ENCODE assay signal across 14 mouse cellular contexts in the genomic region with DNA sequence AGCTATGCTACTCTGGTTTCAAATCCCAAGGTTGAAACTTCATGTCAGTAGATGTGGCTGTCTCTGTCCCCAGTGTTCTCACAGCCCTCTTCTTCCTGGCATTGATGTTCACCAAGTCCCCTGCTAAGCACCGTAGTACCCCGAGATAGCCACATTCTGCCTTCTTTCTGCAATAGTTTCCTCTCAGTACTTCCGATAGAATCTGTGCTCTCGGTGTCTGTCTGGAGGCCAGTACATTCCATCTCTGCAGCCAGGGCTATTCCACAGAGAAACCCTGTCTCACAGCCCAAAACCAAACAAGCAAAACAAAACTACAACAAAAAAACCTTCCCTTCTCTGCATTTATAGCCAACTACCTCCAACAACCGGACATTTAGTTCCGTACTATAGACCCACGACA. TPM values are rescaled to one million over a fixed set of nuclear protein-coding genes. Genes with fewer than 3 reads are reported as not detected.
DNase-seq lines count a peak whose midpoint lies in the region; ATAC-seq lines count a peak whose summit lies in the region.
"Had no signal": no experiment of that assay in that cellular context is flagged by ENCODE, and none has a peak within 500 bp of the region (broad histone marks: within the 10 kb centered on the region; RNA-seq: fewer than 3 reads in every experiment).

No protein-coding gene starts in this region.

- peaks cover 9% of the 10 kb centered on the region for H3K4me1 ChIP-seq in hindbrain, embryonic 10.5 days (replicated peaks)
- no peaks in the 10 kb centered on the region for H3K4me1 ChIP-seq in hindbrain, embryonic 11.5 days (replicated peaks; ENCODE audit: control insufficient read depth, insufficient read depth, low read length)
- peaks cover 8% of the 10 kb centered on the region; the same call in 1 of the 2 replicates for H3K4me1 ChIP-seq in limb, embryonic 13.5 days

- H3K4me3 ChIP-seq in hindbrain, embryonic 10.5 days = peak overlapping the region; percentile 13; the same call in 1 of the 2 replicates
- H3K4me3 ChIP-seq in hindbrain, embryonic 11.5 days (ENCODE audit: low read depth, low read length) = no peak overlapping the region
- no peak overlapping the region for H3K4me3 ChIP-seq in limb, embryonic 13.5 days

- 56% methylated on average over 7 of the region's 7 CpGs for WGBS in hindbrain, embryonic 10.5 days
- WGBS in hindbrain, embryonic 11.5 days = 70% methylated on average over 7 of the region's 7 CpGs
- 62% methylated on average over 7 of the region's 7 CpGs for WGBS in limb, embryonic 13.5 days

- H3K9ac ChIP-seq in hindbrain, embryonic 11.5 days (ENCODE audit: low read depth, low read length) = no peak overlapping the region
- H3K9ac ChIP-seq in limb, embryonic 13.5 days = no peak overlapping the region; the same call in 1 of the 2 replicates

- H3K27me3 ChIP-seq in hindbrain, embryonic 10.5 days (ENCODE audit: insufficient read depth, poor library complexity, severe bottlenecking) = peaks cover 8% of the 10 kb centered on the region; the same call in 1 of the 2 replicates
- H3K27me3 ChIP-seq in hindbrain, embryonic 11.5 days (ENCODE audit: control insufficient read depth, insufficient read depth, low read length) = no peaks in the 10 kb centered on the region
- H3K27me3 ChIP-seq in limb, embryonic 13.5 days = no peaks in the 10 kb centered on the region

- no peak for ATAC-seq in hindbrain, embryonic 11.5 days (ENCODE audit: low FRiP score)
- no peak for ATAC-seq in limb, embryonic 13.5 days (ENCODE audit: low FRiP score, low read depth)

- no peaks in the 10 kb centered on the region for H3K36me3 ChIP-seq in hindbrain, embryonic 10.5 days
- H3K36me3 ChIP-seq in hindbrain, embryonic 11.5 days (ENCODE audit: control insufficient read depth, insufficient read depth, low read length) = no peaks in the 10 kb centered on the region
- H3K36me3 ChIP-seq in limb, embryonic 13.5 days = no peaks in the 10 kb centered on the region
- H3K36me3 ChIP-seq: G1E had no signal

- H3K4me2 ChIP-seq in hindbrain, embryonic 11.5 days (replicated peaks; ENCODE audit: low read depth, low read length) = no peak overlapping the region
- peak overlapping the region; percentile 86 for H3K4me2 ChIP-seq in limb, embryonic 13.5 days (replicated peaks)

- no peak overlapping the region for H3K27ac ChIP-seq in hindbrain, embryonic 10.5 days
- no peak overlapping the region for H3K27ac ChIP-seq in hindbrain, embryonic 11.5 days (ENCODE audit: low read depth, low read length)
- no peak overlapping the region for H3K27ac ChIP-seq in limb, embryonic 13.5 days

- no peak for DNase-seq in hindbrain, embryonic 10.5 days (ENCODE audit: low spot score)
- DNase-seq in hindbrain, embryonic 11.5 days (ENCODE audit: low spot score) = no peak
- peak; percentile 32 for DNase-seq in testis, postnatal 10 days (ENCODE audit: low spot score)
- DNase-seq in testis, postnatal 14 days (ENCODE audit: low spot score) = no peak
- no peak for DNase-seq in urinary bladder, adult 18-20 months (ENCODE audit: low spot score in 2 of 2)
- DNase-seq in urinary bladder, postnatal 4 days (ENCODE audit: low spot score in 2 of 2) = no peak
- DNase-seq in left cerebral cortex, adult 11 months (ENCODE audit: low spot score) = no peak
- DNase-seq: adrenal gland, postnatal 14 days; cerebellum, adult 11-12 months; lung, adult 18-20 months; thymus, postnatal 36 days had no signal

- H3K9me3 ChIP-seq in hindbrain, embryonic 10.5 days = no peaks in the 10 kb centered on the region
- no peaks in the 10 kb centered on the region for H3K9me3 ChIP-seq in hindbrain, embryonic 11.5 days (ENCODE audit: control insufficient read depth, low read length)
- no peaks in the 10 kb centered on the region for H3K9me3 ChIP-seq in limb, embryonic 13.5 days
- H3K9me3 ChIP-seq: G1E had no signal

RNA-seq across cellular contexts. Expression of a gene that starts 28.8 kb away (rescaled TPM):
- polyA plus RNA-seq in hindbrain, embryonic 10.5 days (2016; fragmentation: Nextera tagmentation; extraction: Ambion mirVana) = 0.89 and 2.2 TPM in 2 replicates
- 1.5 and 1.6 TPM in 2 replicates for polyA plus RNA-seq in hindbrain, embryonic 11.5 days (2014; fragmentation: Nextera tagmentation; extraction: Ambion mirVana)
- polyA plus RNA-seq in limb, embryonic 13.5 days (2015; fragmentation: Nextera tagmentation; extraction: Ambion mirVana) = 10.3 and 10.6 TPM in 2 replicates
- polyA plus RNA-seq: G1E had no signal

RNA-seq across cellular contexts. Expression of a gene that starts 44.1 kb away (rescaled TPM):
- 0.25 TPM in 1 of 2 replicates, not detected in the other for polyA plus RNA-seq in hindbrain, embryonic 10.5 days (2016; fragmentation: Nextera tagmentation; extraction: Ambion mirVana)
- not detected in 2 replicates for polyA plus RNA-seq in hindbrain, embryonic 11.5 days (2014; fragmentation: Nextera tagmentation; extraction: Ambion mirVana)
- polyA plus RNA-seq in limb, embryonic 13.5 days (2015; fragmentation: Nextera tagmentation; extraction: Ambion mirVana) = not detected in 2 replicates
- polyA plus RNA-seq: G1E; spleen, adult 2 months had no signal
